Mouse (Mus musculus): ENCODE results near the gene Zbtb8a. TPM values are rescaled to one million over a fixed set of nuclear protein-coding genes. Genes with fewer than 3 reads are reported as not detected.

The Zbtb8a gene
- polyA plus RNA-seq, 1 experiment from 2014 or later, result 9.3 TPM

GRCm38 (mm10) chr4:129313886-129314285 is 64.0 kb downstream of the Zbtb8a start:
- 84% methylated on average over 3 of the region's 3 CpGs for WGBS
- H3K36me3 ChIP-seq, result peaks cover 94% of the 10 kb centered on the region
- no peaks in the 10 kb centered on the region for H3K27me3 ChIP-seq (ENCODE audit: insufficient read depth, poor library complexity, severe bottlenecking)
- no peaks in the 10 kb centered on the region for H3K9me3 ChIP-seq
- no peaks in the 10 kb centered on the region for H3K4me1 ChIP-seq
- H3K27ac ChIP-seq, result no peak overlapping the region
- H3K4me3 ChIP-seq, result no peak overlapping the region
- no peak for DNase-seq (ENCODE audit: low spot score)

- Histone ChIP-seq H3K4me3 (no peak overlapping the region), H3K9me3 (no peaks in the 10 kb centered on the region), H3K36me3 (peaks cover 69% of the 10 kb centered on the region), H3K27me3 (ENCODE audit: insufficient read depth, poor library complexity, severe bottlenecking) (no peaks in the 10 kb centered on the region), H3K4me1 (peaks cover 11% of the 10 kb centered on the region; the same call in 1 of the 2 replicates), H3K27ac (no peak overlapping the region)
- WGBS, result 92% methylated on average over 1 of the region's 1 CpGs
- DNase-seq (ENCODE audit: low spot score), result no peak
These were observed 70.0 kb downstream of the Zbtb8a start for GRCm38 (mm10) chr4:129307936-129308335.

GRCm38 (mm10) chr4:129304306-129304705 is 73.6 kb downstream of the Zbtb8a start:
- WGBS, result 17% methylated on average over 1 of the region's 1 CpGs
- no peaks in the 10 kb centered on the region for H3K9me3 ChIP-seq
- no peak overlapping the region for H3K4me3 ChIP-seq
- H3K27ac ChIP-seq, result no peak overlapping the region
- peaks cover 37% of the 10 kb centered on the region for H3K36me3 ChIP-seq
- DNase-seq (ENCODE audit: low spot score), result no peak
- no peaks in the 10 kb centered on the region for H3K27me3 ChIP-seq (ENCODE audit: insufficient read depth, poor library complexity, severe bottlenecking)
- H3K4me1 ChIP-seq, result peaks cover 13% of the 10 kb centered on the region

GRCm38 (mm10) chr4:129303816-129304215 is 74.1 kb downstream of the Zbtb8a start:
- Histone ChIP-seq H3K27ac (no peak overlapping the region), H3K36me3 (peaks cover 32% of the 10 kb centered on the region), H3K4me3 (no peak overlapping the region), H3K9me3 (no peaks in the 10 kb centered on the region), H3K27me3 (ENCODE audit: insufficient read depth, poor library complexity, severe bottlenecking) (no peaks in the 10 kb centered on the region), H3K4me1 (peaks cover 18% of the 10 kb centered on the region)
- 83% methylated on average over 9 of the region's 9 CpGs for WGBS
- no peak for DNase-seq (ENCODE audit: low spot score)

Other genes with a start within 250 kb of the Zbtb8a start
- 3.3 and 3.9 TPM in 2 replicates for gene Fndc5, start 241.1 kb downstream of the Zbtb8a start, polyA plus RNA-seq (2016; fragmentation: Nextera tagmentation; extraction: Ambion mirVana)
- 19.9 and 20.1 TPM in 2 replicates for gene S100pbp, start 188.4 kb downstream of the Zbtb8a start, polyA plus RNA-seq (2016; fragmentation: Nextera tagmentation; extraction: Ambion mirVana)
- gene Yars, start 188.4 kb downstream of the Zbtb8a start, polyA plus RNA-seq (2016; fragmentation: Nextera tagmentation; extraction: Ambion mirVana), result 75.8 and 84.8 TPM in 2 replicates
- 1.1 and 2.7 TPM in 2 replicates for gene C77080, start 116.7 kb downstream of the Zbtb8a start, polyA plus RNA-seq (2016; fragmentation: Nextera tagmentation; extraction: Ambion mirVana)
- 0.42 and 1.2 TPM in 2 replicates for gene Sync, start 90.5 kb downstream of the Zbtb8a start, polyA plus RNA-seq (2016; fragmentation: Nextera tagmentation; extraction: Ambion mirVana)
- gene Rbbp4, start 42.7 kb downstream of the Zbtb8a start, polyA plus RNA-seq (2016; fragmentation: Nextera tagmentation; extraction: Ambion mirVana), result 329 and 377 TPM in 2 replicates
- 50.0 and 58.8 TPM in 2 replicates for gene Zbtb8os, start 42.4 kb downstream of the Zbtb8a start, polyA plus RNA-seq (2016; fragmentation: Nextera tagmentation; extraction: Ambion mirVana)
- gene Zbtb8b, start 62.7 kb upstream of the Zbtb8a start, polyA plus RNA-seq (2016; fragmentation: Nextera tagmentation; extraction: Ambion mirVana), result 3.4 and 3.9 TPM in 2 replicates
- 22.4 and 22.9 TPM in 2 replicates for gene Bsdc1, start 83.5 kb upstream of the Zbtb8a start, polyA plus RNA-seq (2016; fragmentation: Nextera tagmentation; extraction: Ambion mirVana)
- gene Tssk3, start 112.9 kb upstream of the Zbtb8a start, polyA plus RNA-seq (2016; fragmentation: Nextera tagmentation; extraction: Ambion mirVana), result not detected in 2 replicates
- gene Fam229a, start 113.1 kb upstream of the Zbtb8a start, polyA plus RNA-seq (2016; fragmentation: Nextera tagmentation; extraction: Ambion mirVana), result not detected in 2 replicates
- 535 and 802 TPM in 2 replicates for gene Marcksl1, start 135.5 kb upstream of the Zbtb8a start, polyA plus RNA-seq (2016; fragmentation: Nextera tagmentation; extraction: Ambion mirVana)
- 201 and 237 TPM in 2 replicates for gene Hdac1, start 164.6 kb upstream of the Zbtb8a start, polyA plus RNA-seq (2016; fragmentation: Nextera tagmentation; extraction: Ambion mirVana)
- gene Lck, start 195.5 kb upstream of the Zbtb8a start, polyA plus RNA-seq (2016; fragmentation: Nextera tagmentation; extraction: Ambion mirVana), result 3.0 and 6.3 TPM in 2 replicates
- gene Fam167b, start 200.4 kb upstream of the Zbtb8a start, polyA plus RNA-seq (2016; fragmentation: Nextera tagmentation; extraction: Ambion mirVana), result 1.6 and 3.6 TPM in 2 replicates
- gene Eif3i, start 222.5 kb upstream of the Zbtb8a start, polyA plus RNA-seq (2016; fragmentation: Nextera tagmentation; extraction: Ambion mirVana), result 212 and 236 TPM in 2 replicates
- gene Tmem234, start 222.6 kb upstream of the Zbtb8a start, polyA plus RNA-seq (2016; fragmentation: Nextera tagmentation; extraction: Ambion mirVana), result 184 and 200 TPM in 2 replicates
- 1.1 and 1.7 TPM in 2 replicates for gene Dcdc2b, start 236.1 kb upstream of the Zbtb8a start, polyA plus RNA-seq (2016; fragmentation: Nextera tagmentation; extraction: Ambion mirVana)
- 24.0 and 29.4 TPM in 2 replicates for gene Iqcc, start 241.0 kb upstream of the Zbtb8a start, polyA plus RNA-seq (2016; fragmentation: Nextera tagmentation; extraction: Ambion mirVana)
- gene Ccdc28b, start 245.8 kb upstream of the Zbtb8a start, polyA plus RNA-seq (2016; fragmentation: Nextera tagmentation; extraction: Ambion mirVana), result 37.1 and 43.0 TPM in 2 replicates

Measured in heart, embryonic 10.5 days (tissue).